8 mouse cellular contexts compared by ENCODE assay signal in genomic region chr5:39643260-39643923, GRCm38 (mm10).
DNase-seq lines count a peak whose midpoint lies in the region; ATAC-seq lines count a peak whose summit lies in the region.

No protein-coding gene starts in this region.

- DNase-seq in heart, adult 9 months (ENCODE audit: low spot score in 2 of 2), result no peak
- DNase-seq in brain, adult 2 months (ENCODE audit: low read depth, low spot score), result peak; percentile 83
- peak; percentile 67 to 68 for DNase-seq in right cerebral cortex, postnatal 10 days (ENCODE audit: low spot score in 2 of 2)
- DNase-seq in gastrocnemius, postnatal 10 days, result no peak
- no peak for DNase-seq in ovary, postnatal 14 days (ENCODE audit: low spot score)

- H3K4me2 ChIP-seq in heart, embryonic 11.5 days, result peak overlapping the region; percentile 98
- H3K4me2 ChIP-seq in forebrain, embryonic 13.5 days, result peak overlapping the region; percentile 93
- peak overlapping the region; percentile 97 for H3K4me2 ChIP-seq in limb, embryonic 13.5 days (replicated peaks)

- peak overlapping the region; percentile 61 for H3K4me3 ChIP-seq in heart, embryonic 11.5 days (ENCODE audit: low read depth, low read length)
- H3K4me3 ChIP-seq in forebrain, embryonic 13.5 days, result peak overlapping the region; percentile 71
- H3K4me3 ChIP-seq in limb, embryonic 13.5 days, result peak overlapping the region; percentile 63

- no peak for ATAC-seq in heart, embryonic 11.5 days (replicated peaks; ENCODE audit: insufficient number of reproducible peaks, low FRiP score, low TSS enrichment)
- no peak for ATAC-seq in forebrain, embryonic 13.5 days
- no peak for ATAC-seq in limb, embryonic 13.5 days (ENCODE audit: low FRiP score, low read depth)

- no peak overlapping the region for H3K27ac ChIP-seq in heart, embryonic 11.5 days (ENCODE audit: low read depth, low read length)
- 0 out of 2 replicates have a peak overlapping the region, but pooled peaks have one; percentile 40 for H3K27ac ChIP-seq in forebrain, embryonic 13.5 days
- no peak overlapping the region for H3K27ac ChIP-seq in limb, embryonic 13.5 days

- peaks cover 9% of the 10 kb centered on the region; the same call in 1 of the 2 replicates for H3K4me1 ChIP-seq in heart, embryonic 11.5 days (ENCODE audit: control insufficient read depth, insufficient read depth, low read length)
- peaks cover 16% of the 10 kb centered on the region for H3K4me1 ChIP-seq in forebrain, embryonic 13.5 days
- peaks cover 18% of the 10 kb centered on the region for H3K4me1 ChIP-seq in limb, embryonic 13.5 days

- 3% methylated on average over 22 of the region's 22 CpGs for WGBS in heart, embryonic 11.5 days (ENCODE audit: insufficient replicate concordance)
- 3% methylated on average over 22 of the region's 22 CpGs for WGBS in forebrain, embryonic 13.5 days
- WGBS in limb, embryonic 13.5 days, result 2% methylated on average over 22 of the region's 22 CpGs

- H3K36me3 ChIP-seq in heart, embryonic 11.5 days (ENCODE audit: control insufficient read depth, insufficient read depth, low read length), result no peaks in the 10 kb centered on the region
- H3K36me3 ChIP-seq in forebrain, embryonic 13.5 days (ENCODE audit: poor library complexity, severe bottlenecking), result no peaks in the 10 kb centered on the region
- no peaks in the 10 kb centered on the region for H3K36me3 ChIP-seq in limb, embryonic 13.5 days

- H3K9ac ChIP-seq in heart, embryonic 11.5 days (ENCODE audit: low read depth, low read length), result 0 out of 2 replicates have a peak overlapping the region, but pooled peaks have one; percentile 16
- peak overlapping the region; percentile 76 for H3K9ac ChIP-seq in forebrain, embryonic 13.5 days
- peak overlapping the region; percentile 69 for H3K9ac ChIP-seq in limb, embryonic 13.5 days

- peaks cover 12% of the 10 kb centered on the region for H3K27me3 ChIP-seq in heart, embryonic 11.5 days (ENCODE audit: control insufficient read depth, insufficient read depth, low read length)
- H3K27me3 ChIP-seq in forebrain, embryonic 13.5 days, result peaks cover 21% of the 10 kb centered on the region; the same call in 1 of the 2 replicates
- H3K27me3 ChIP-seq in limb, embryonic 13.5 days, result peaks cover 70% of the 10 kb centered on the region

- H3K9me3 ChIP-seq in heart, embryonic 11.5 days (replicated peaks; ENCODE audit: control insufficient read depth, low read length), result no peaks in the 10 kb centered on the region
- H3K9me3 ChIP-seq in forebrain, embryonic 13.5 days (replicated peaks), result no peaks in the 10 kb centered on the region
- no peaks in the 10 kb centered on the region for H3K9me3 ChIP-seq in limb, embryonic 13.5 days

Comparison
In these comparisons a context has a peak if more than half of its experiments do, and no peak if none do; other contexts are left out.
1. H3K9ac ChIP-seq: peak in every context shown above with its lines; median percentile 76 in forebrain, embryonic 13.5 days; 69 in limb, embryonic 13.5 days; 16 in heart, embryonic 11.5 days.
2. DNase-seq: peak in brain, adult 2 months (single experiment) and right cerebral cortex, postnatal 10 days (2 of 2); none in heart, adult 9 months (0 of 2), gastrocnemius, postnatal 10 days (single experiment) and ovary, postnatal 14 days (single experiment).
3. Peak in every context shown above with its lines, with median percentiles within 50 percentile points of each other: H3K4me2 ChIP-seq and H3K4me3 ChIP-seq.